In genomic region chr13:47225324-47225697, GRCm38 (mm10) we compare ENCODE assay signal across 18 mouse cellular contexts.
DNase-seq lines count a peak whose midpoint lies in the region; ATAC-seq and TF ChIP-seq lines count a peak whose summit lies in the region.
"Had no signal": no experiment of that assay in that cellular context is flagged by ENCODE, and none has a peak within 500 bp of the region (broad histone marks: within the 10 kb centered on the region; RNA-seq: fewer than 3 reads in every experiment).

No protein-coding gene starts in this region.

- 0 out of 2 replicates have a peak overlapping the region, but pooled peaks have one; percentile 21 for H3K9ac ChIP-seq in embryonic facial prominence, embryonic 13.5 days
- H3K9ac ChIP-seq in hindbrain, embryonic 12.5 days, result no peak overlapping the region
- no peak overlapping the region for H3K9ac ChIP-seq in hindbrain, embryonic 11.5 days (ENCODE audit: low read depth, low read length)
- no peak overlapping the region for H3K9ac ChIP-seq in lung, embryonic 15.5 days
- H3K9ac ChIP-seq: heart, embryonic 13.5 days; stomach, embryonic 15.5 days had no signal

- H3K4me2 ChIP-seq in embryonic facial prominence, embryonic 13.5 days, result no peak overlapping the region
- no peak overlapping the region for H3K4me2 ChIP-seq in hindbrain, embryonic 12.5 days (replicated peaks)
- no peak overlapping the region for H3K4me2 ChIP-seq in hindbrain, embryonic 11.5 days (replicated peaks; ENCODE audit: low read depth, low read length)
- H3K4me2 ChIP-seq in lung, embryonic 15.5 days, result no peak overlapping the region
- H3K4me2 ChIP-seq: heart, embryonic 13.5 days; stomach, embryonic 15.5 days had no signal

- 0 out of 2 replicates have a peak overlapping the region, but pooled peaks have one; percentile 28 for H3K27ac ChIP-seq in embryonic facial prominence, embryonic 13.5 days
- no peak overlapping the region for H3K27ac ChIP-seq in embryonic facial prominence, embryonic 10.5 days (replicated peaks)
- 0 out of 2 replicates have a peak overlapping the region, but pooled peaks have one; percentile 12 for H3K27ac ChIP-seq in hindbrain, embryonic 12.5 days
- no peak overlapping the region for H3K27ac ChIP-seq in hindbrain, embryonic 11.5 days (ENCODE audit: low read depth, low read length)
- peak overlapping the region; percentile 6; the same call in 1 of the 2 replicates for H3K27ac ChIP-seq in lung, embryonic 15.5 days
- H3K27ac ChIP-seq in bone marrow macrophage, adult 2 months (ENCODE audit: insufficient read depth, low read depth, low read length), result peak overlapping the region; percentile 93
- H3K27ac ChIP-seq: heart, embryonic 13.5 days; stomach, embryonic 15.5 days had no signal

- no peak for TF ChIP-seq CTCF in bone marrow macrophage, adult 2 months (IDR thresholded peaks at IDR 0.05; ENCODE audit: low read depth, low read length)

- peaks cover 24% of the 10 kb centered on the region for H3K4me1 ChIP-seq in embryonic facial prominence, embryonic 13.5 days
- H3K4me1 ChIP-seq in embryonic facial prominence, embryonic 10.5 days, result peaks cover 26% of the 10 kb centered on the region
- H3K4me1 ChIP-seq in hindbrain, embryonic 12.5 days, result peaks cover 11% of the 10 kb centered on the region
- H3K4me1 ChIP-seq in hindbrain, embryonic 11.5 days (replicated peaks; ENCODE audit: control insufficient read depth, insufficient read depth, low read length), result no peaks in the 10 kb centered on the region
- peaks cover 25% of the 10 kb centered on the region for H3K4me1 ChIP-seq in lung, embryonic 15.5 days
- peaks cover 66% of the 10 kb centered on the region for H3K4me1 ChIP-seq in bone marrow macrophage, adult 2 months (ENCODE audit: control insufficient read depth, insufficient read depth, low read length)

- no peak for ATAC-seq in embryonic facial prominence, embryonic 13.5 days (ENCODE audit: insufficient number of reproducible peaks, insufficient read depth, low FRiP score, low TSS enrichment, low read depth)
- no peak for ATAC-seq in hindbrain, embryonic 12.5 days (ENCODE audit: low FRiP score)
- no peak for ATAC-seq in hindbrain, embryonic 11.5 days (ENCODE audit: low FRiP score)
- ATAC-seq in lung, embryonic 15.5 days (ENCODE audit: borderline replicate concordance, extremely low read depth, low FRiP score, low TSS enrichment), result no peak
- ATAC-seq: forebrain, embryonic 14.5 days; inflammation-experienced regulatory T-cells, adult 6 months had no signal

- 72% methylated on average over 3 of the region's 3 CpGs for WGBS in embryonic facial prominence, embryonic 13.5 days
- WGBS in embryonic facial prominence, embryonic 10.5 days, result 76% methylated on average over 3 of the region's 3 CpGs
- WGBS in hindbrain, embryonic 12.5 days, result 79% methylated on average over 3 of the region's 3 CpGs
- WGBS in hindbrain, embryonic 11.5 days, result 79% methylated on average over 3 of the region's 3 CpGs
- WGBS in lung, embryonic 15.5 days, result 86% methylated on average over 3 of the region's 3 CpGs

- DNase-seq in embryonic facial prominence, embryonic 10.5 days (ENCODE audit: low spot score), result no peak
- no peak for DNase-seq in hindbrain, embryonic 11.5 days (ENCODE audit: low spot score)
- DNase-seq in lung, postnatal 14 days, result no peak
- DNase-seq in right cerebral cortex, postnatal 25 days, result no peak
- DNase-seq: adrenal gland, postnatal 25 days; cerebellum, adult 18-20 months; cerebellum, postnatal 25 days; gastrocnemius, postnatal 36 days; liver; thymus, adult 18-20 months had no signal

- no peaks in the 10 kb centered on the region for H3K36me3 ChIP-seq in embryonic facial prominence, embryonic 13.5 days
- no peaks in the 10 kb centered on the region for H3K36me3 ChIP-seq in embryonic facial prominence, embryonic 10.5 days (replicated peaks)
- H3K36me3 ChIP-seq in hindbrain, embryonic 12.5 days, result no peaks in the 10 kb centered on the region
- H3K36me3 ChIP-seq in hindbrain, embryonic 11.5 days (ENCODE audit: control insufficient read depth, insufficient read depth, low read length), result no peaks in the 10 kb centered on the region
- no peaks in the 10 kb centered on the region for H3K36me3 ChIP-seq in lung, embryonic 15.5 days
- H3K36me3 ChIP-seq: stomach, embryonic 15.5 days had no signal

- no peaks in the 10 kb centered on the region for H3K27me3 ChIP-seq in embryonic facial prominence, embryonic 13.5 days
- H3K27me3 ChIP-seq in embryonic facial prominence, embryonic 10.5 days (replicated peaks; ENCODE audit: low read depth, poor library complexity, severe bottlenecking), result no peaks in the 10 kb centered on the region
- no peaks in the 10 kb centered on the region for H3K27me3 ChIP-seq in hindbrain, embryonic 12.5 days
- no peaks in the 10 kb centered on the region for H3K27me3 ChIP-seq in hindbrain, embryonic 11.5 days (ENCODE audit: control insufficient read depth, insufficient read depth, low read length)
- no peaks in the 10 kb centered on the region for H3K27me3 ChIP-seq in lung, embryonic 15.5 days
- H3K27me3 ChIP-seq: heart, embryonic 13.5 days; stomach, embryonic 15.5 days had no signal

- no peak for TF ChIP-seq POLR2A in bone marrow macrophage, adult 2 months (IDR thresholded peaks at IDR 0.05; ENCODE audit: borderline replicate concordance, low read depth, low read length)

- no peaks in the 10 kb centered on the region for H3K9me3 ChIP-seq in embryonic facial prominence, embryonic 13.5 days
- no peaks in the 10 kb centered on the region for H3K9me3 ChIP-seq in embryonic facial prominence, embryonic 10.5 days
- no peaks in the 10 kb centered on the region for H3K9me3 ChIP-seq in hindbrain, embryonic 12.5 days (replicated peaks)
- no peaks in the 10 kb centered on the region for H3K9me3 ChIP-seq in hindbrain, embryonic 11.5 days (ENCODE audit: control insufficient read depth, low read length)
- no peaks in the 10 kb centered on the region for H3K9me3 ChIP-seq in lung, embryonic 15.5 days
- H3K9me3 ChIP-seq: heart, embryonic 13.5 days; stomach, embryonic 15.5 days had no signal

- H3K4me3 ChIP-seq in embryonic facial prominence, embryonic 13.5 days, result no peak overlapping the region
- H3K4me3 ChIP-seq in embryonic facial prominence, embryonic 10.5 days, result no peak overlapping the region
- H3K4me3 ChIP-seq in hindbrain, embryonic 12.5 days, result no peak overlapping the region
- H3K4me3 ChIP-seq in hindbrain, embryonic 11.5 days (ENCODE audit: low read depth, low read length), result no peak overlapping the region
- no peak overlapping the region for H3K4me3 ChIP-seq in lung, embryonic 15.5 days
- H3K4me3 ChIP-seq in bone marrow macrophage, adult 2 months (ENCODE audit: insufficient read depth, low read length), result no peak overlapping the region
- H3K4me3 ChIP-seq: heart, embryonic 13.5 days; stomach, embryonic 15.5 days had no signal

Comparison
In these comparisons a context has a peak if more than half of its experiments do, and no peak if none do; other contexts are left out.
1. H3K27ac ChIP-seq: peak in embryonic facial prominence, embryonic 13.5 days (single experiment), hindbrain, embryonic 12.5 days (single experiment), lung, embryonic 15.5 days (single experiment) and bone marrow macrophage, adult 2 months (single experiment); none in embryonic facial prominence, embryonic 10.5 days (single experiment) and hindbrain, embryonic 11.5 days (single experiment).